Mouse (Mus musculus): Measurements from ENCODE around the gene Coil. TPM values are rescaled to one million over a fixed set of nuclear protein-coding genes. Genes with fewer than 3 reads are reported as not detected.

The Coil gene
- polyA plus RNA-seq, 1 experiment from 2014 or later = 2.7 TPM

DNA sequence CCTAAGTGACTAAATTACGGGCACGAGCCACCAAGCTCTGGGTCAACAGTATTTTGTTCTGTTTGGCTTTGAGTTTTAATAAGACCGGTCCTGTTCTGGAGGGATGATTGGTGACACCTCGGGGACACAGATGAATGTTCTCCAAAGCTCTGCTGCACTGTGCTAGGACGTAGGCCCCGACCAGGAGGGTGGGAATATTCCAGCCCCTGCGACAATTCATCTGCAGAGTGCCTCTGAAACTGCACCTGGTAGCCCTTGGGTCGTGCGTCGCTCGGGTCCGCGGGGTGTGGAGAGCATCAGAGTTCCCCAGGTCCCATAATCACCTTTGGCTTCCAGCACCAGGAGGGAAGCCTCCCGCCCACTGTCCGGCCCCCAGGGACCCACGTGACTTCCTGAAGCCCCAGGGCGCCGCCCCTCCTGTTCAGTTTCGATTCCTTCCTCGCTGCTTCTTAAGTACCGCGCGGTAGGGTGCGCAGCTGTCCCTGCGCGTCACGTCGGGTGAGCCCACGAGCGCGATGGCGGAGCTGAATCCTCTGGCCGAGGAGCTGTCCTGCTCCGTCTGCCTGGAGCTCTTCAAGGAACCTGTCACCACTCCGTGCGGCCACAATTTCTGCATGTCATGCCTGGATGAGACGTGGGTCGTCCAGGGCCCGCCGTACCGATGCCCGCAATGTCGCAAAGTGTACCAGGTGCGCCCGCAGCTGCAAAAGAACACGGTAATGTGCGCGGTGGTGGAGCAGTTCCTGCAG lies 29.1 kb downstream of the Coil start, which contains the start of gene Trim25:
Gene Trim25, plus strand, starts transcription at position 403 of the 749 bp plus-strand sequence.
- H3K4me2 ChIP-seq (ENCODE audit: low read depth, low read length) = peak within 1 kb of the TSS; percentile 79
- DNase-seq (peak; percentile 97), ATAC-seq (peak; percentile 89)
- H3K27ac ChIP-seq (ENCODE audit: low read depth) = peak within 1 kb of the TSS; percentile 97
- peaks cover 17% of the 10 kb centered on the region for H3K36me3 ChIP-seq (replicated peaks; ENCODE audit: insufficient read depth, low read length)
- H3K4me1 ChIP-seq (ENCODE audit: insufficient read depth) = peaks cover 44% of the 10 kb centered on the region
- H3K9me3 ChIP-seq (ENCODE audit: low read length) = no peaks in the 10 kb centered on the region
- no peaks in the 10 kb centered on the region for H3K27me3 ChIP-seq (ENCODE audit: insufficient read depth, low read length)
- 1% methylated on average over 48 of the region's 48 CpGs for WGBS (ENCODE audit: insufficient replicate concordance)
- peak; percentile 62 for TF ChIP-seq CTCF (IDR thresholded peaks at IDR 0.05; ENCODE audit: low read depth)
- TF ChIP-seq EP300 (IDR thresholded peaks at IDR 0.05; ENCODE audit: low read depth) = peak; percentile 65; the same call in 1 of the 2 replicates
- peak within 1 kb of the TSS; percentile 98 for H3K4me3 ChIP-seq (ENCODE audit: low read depth, low read length)
- peak within 1 kb of the TSS; percentile 98 for H3K9ac ChIP-seq (replicated peaks)

DNA sequence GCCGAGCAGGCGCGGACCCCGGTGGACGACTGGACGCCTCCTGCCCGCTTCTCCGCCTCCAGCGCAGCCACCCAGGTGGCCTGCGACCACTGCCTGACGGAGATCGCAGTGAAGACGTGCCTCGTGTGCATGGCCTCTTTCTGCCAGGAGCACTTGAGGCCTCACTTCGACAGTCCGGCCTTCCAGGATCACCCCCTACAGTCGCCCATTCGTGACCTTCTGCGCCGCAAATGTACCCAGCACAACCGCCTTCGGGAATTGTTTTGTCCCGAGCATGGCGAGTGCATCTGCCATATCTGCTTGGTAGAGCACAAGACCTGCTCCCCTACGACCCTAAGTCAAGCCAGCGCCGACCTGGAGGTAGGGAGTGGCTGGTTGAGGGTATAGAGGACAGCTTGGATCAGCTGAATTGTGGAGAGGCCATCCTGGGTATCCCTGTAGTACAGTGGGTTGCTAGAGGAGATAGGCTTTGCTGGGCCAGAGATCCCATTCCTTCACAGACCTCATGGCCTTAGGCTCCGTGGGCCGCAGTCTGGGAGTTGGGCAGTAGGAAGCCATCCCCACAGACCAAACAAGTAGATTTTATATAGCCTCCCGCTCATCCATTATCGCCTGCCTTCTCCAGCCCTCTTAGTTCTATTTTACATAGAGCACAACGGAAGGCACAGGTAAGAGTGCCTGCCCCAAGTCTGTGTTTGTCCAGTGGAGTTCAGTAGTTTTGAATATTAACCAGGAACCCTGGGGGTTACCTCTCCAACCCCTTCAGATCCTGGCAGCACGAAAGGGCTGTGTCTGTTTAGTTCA lies 29.9 kb downstream of the Coil start:
- H3K9ac ChIP-seq (replicated peaks) = peak overlapping the region; percentile 98
- WGBS (ENCODE audit: insufficient replicate concordance) = 4% methylated on average over 33 of the region's 33 CpGs
- peaks cover 22% of the 10 kb centered on the region for H3K36me3 ChIP-seq (replicated peaks; ENCODE audit: insufficient read depth, low read length)
- ATAC-seq = no peak; the same call in 1 of the 2 replicates
- peak overlapping the region; percentile 79 for H3K4me2 ChIP-seq (ENCODE audit: low read depth, low read length)
- TF ChIP-seq CTCF (IDR thresholded peaks at IDR 0.05; ENCODE audit: low read depth) = no peak
- no peak for TF ChIP-seq EP300 (IDR thresholded peaks at IDR 0.05; ENCODE audit: low read depth)
- no peaks in the 10 kb centered on the region for H3K27me3 ChIP-seq (ENCODE audit: insufficient read depth, low read length)
- H3K27ac ChIP-seq (ENCODE audit: low read depth) = peak overlapping the region; percentile 97
- peak overlapping the region; percentile 98 for H3K4me3 ChIP-seq (ENCODE audit: low read depth, low read length)
- peak; percentile 52 for DNase-seq
- peaks cover 49% of the 10 kb centered on the region for H3K4me1 ChIP-seq (ENCODE audit: insufficient read depth)
- H3K9me3 ChIP-seq (ENCODE audit: low read length) = no peaks in the 10 kb centered on the region

DNA sequence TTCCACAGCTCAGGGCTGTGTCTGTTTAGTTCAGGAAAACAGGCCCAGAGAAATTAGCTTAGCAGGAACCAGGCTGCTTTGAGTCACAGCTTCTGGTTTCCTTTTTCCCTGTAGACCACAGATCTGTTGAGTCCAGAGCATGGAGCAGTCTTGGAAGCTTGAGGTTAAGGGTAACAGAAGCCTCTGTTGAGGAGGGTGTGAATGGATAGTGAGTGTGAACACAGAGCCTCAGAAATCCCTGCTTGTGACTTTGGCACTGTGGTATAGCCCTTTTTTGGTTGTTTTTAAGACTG lies 30.4 kb downstream of the Coil start:
- TF ChIP-seq EP300 (IDR thresholded peaks at IDR 0.05; ENCODE audit: low read depth) = no peak
- TF ChIP-seq CTCF (IDR thresholded peaks at IDR 0.05; ENCODE audit: low read depth) = no peak
- peak overlapping the region; percentile 97 for H3K27ac ChIP-seq (ENCODE audit: low read depth)
- peaks cover 28% of the 10 kb centered on the region for H3K36me3 ChIP-seq (replicated peaks; ENCODE audit: insufficient read depth, low read length)
- H3K9me3 ChIP-seq (ENCODE audit: low read length) = no peaks in the 10 kb centered on the region
- H3K4me3 ChIP-seq (ENCODE audit: low read depth, low read length) = peak overlapping the region; percentile 98
- H3K27me3 ChIP-seq (ENCODE audit: insufficient read depth, low read length) = no peaks in the 10 kb centered on the region
- H3K9ac ChIP-seq (replicated peaks) = peak overlapping the region; percentile 98
- H3K4me1 ChIP-seq (ENCODE audit: insufficient read depth) = peaks cover 49% of the 10 kb centered on the region
- DNase-seq (no peak), ATAC-seq (no peak)
- peak overlapping the region; percentile 79 for H3K4me2 ChIP-seq (ENCODE audit: low read depth, low read length)

DNA sequence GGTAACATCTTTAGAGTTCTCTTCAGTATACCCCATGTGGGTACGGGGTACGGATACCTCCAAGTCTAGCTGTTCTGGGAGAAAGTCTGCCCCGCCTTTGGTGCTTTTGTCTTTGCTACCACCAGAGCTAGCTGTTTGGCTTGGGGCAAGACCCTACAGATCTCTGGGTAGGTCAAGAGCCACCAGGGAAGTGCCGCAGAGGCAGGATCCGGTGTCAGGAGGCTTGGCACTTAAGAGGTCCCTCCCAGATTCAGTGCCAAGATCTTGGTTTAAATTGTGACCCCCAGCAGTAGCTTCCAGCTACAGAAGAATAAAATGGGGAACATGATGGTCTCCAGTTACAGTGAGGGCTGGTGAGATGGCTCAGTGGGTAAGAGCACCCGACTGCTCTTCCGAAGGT lies 31.5 kb downstream of the Coil start:
- 79% methylated on average over 7 of the region's 7 CpGs for WGBS (ENCODE audit: insufficient replicate concordance)
- TF ChIP-seq EP300 (IDR thresholded peaks at IDR 0.05; ENCODE audit: low read depth) (no peak), CTCF (IDR thresholded peaks at IDR 0.05; ENCODE audit: low read depth) (no peak)
- peak overlapping the region; percentile 97 for H3K27ac ChIP-seq (ENCODE audit: low read depth)
- H3K9ac ChIP-seq (replicated peaks) = peak overlapping the region; percentile 98
- peak overlapping the region; percentile 79 for H3K4me2 ChIP-seq (ENCODE audit: low read depth, low read length)
- DNase-seq (no peak), ATAC-seq (no peak)
- H3K9me3 ChIP-seq (ENCODE audit: low read length) = no peaks in the 10 kb centered on the region
- peaks cover 37% of the 10 kb centered on the region for H3K36me3 ChIP-seq (replicated peaks; ENCODE audit: insufficient read depth, low read length)
- no peaks in the 10 kb centered on the region for H3K27me3 ChIP-seq (ENCODE audit: insufficient read depth, low read length)
- peak overlapping the region; percentile 98 for H3K4me3 ChIP-seq (ENCODE audit: low read depth, low read length)
- H3K4me1 ChIP-seq (ENCODE audit: insufficient read depth) = peaks cover 47% of the 10 kb centered on the region

DNA sequence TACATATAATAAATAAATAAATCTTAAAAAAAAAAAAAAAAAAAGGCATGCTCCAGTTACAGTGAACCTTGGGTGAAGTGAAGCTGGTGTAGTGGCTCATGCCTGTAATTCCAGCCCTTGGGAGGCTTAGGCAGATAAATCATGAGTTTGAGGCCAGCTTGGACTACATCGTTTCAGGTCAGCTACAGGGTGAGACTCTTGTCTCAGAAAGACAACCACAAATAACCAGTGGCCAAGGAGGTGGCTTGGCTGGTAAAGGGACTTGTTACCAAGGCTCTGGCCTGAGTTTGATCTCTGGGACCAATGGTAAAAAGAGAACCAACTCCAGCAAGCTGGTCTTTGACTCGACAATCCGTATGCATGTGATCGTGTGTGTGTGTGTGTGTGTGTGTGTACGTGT lies 32.0 kb downstream of the Coil start:
- WGBS (ENCODE audit: insufficient replicate concordance) = 61% methylated on average over 5 of the region's 5 CpGs
- TF ChIP-seq EP300 (IDR thresholded peaks at IDR 0.05; ENCODE audit: low read depth) = no peak
- peak overlapping the region; percentile 87 for H3K27ac ChIP-seq (ENCODE audit: low read depth)
- no peaks in the 10 kb centered on the region for H3K9me3 ChIP-seq (ENCODE audit: low read length)
- H3K36me3 ChIP-seq (replicated peaks; ENCODE audit: insufficient read depth, low read length) = peaks cover 40% of the 10 kb centered on the region
- peak overlapping the region; percentile 58 for H3K9ac ChIP-seq (replicated peaks)
- DNase-seq = no peak
- no peak for ATAC-seq
- H3K4me3 ChIP-seq (ENCODE audit: low read depth, low read length) = peak overlapping the region; percentile 98
- H3K27me3 ChIP-seq (ENCODE audit: insufficient read depth, low read length) = no peaks in the 10 kb centered on the region
- H3K4me2 ChIP-seq (ENCODE audit: low read depth, low read length) = peak overlapping the region; percentile 79
- H3K4me1 ChIP-seq (ENCODE audit: insufficient read depth) = peaks cover 44% of the 10 kb centered on the region

DNA sequence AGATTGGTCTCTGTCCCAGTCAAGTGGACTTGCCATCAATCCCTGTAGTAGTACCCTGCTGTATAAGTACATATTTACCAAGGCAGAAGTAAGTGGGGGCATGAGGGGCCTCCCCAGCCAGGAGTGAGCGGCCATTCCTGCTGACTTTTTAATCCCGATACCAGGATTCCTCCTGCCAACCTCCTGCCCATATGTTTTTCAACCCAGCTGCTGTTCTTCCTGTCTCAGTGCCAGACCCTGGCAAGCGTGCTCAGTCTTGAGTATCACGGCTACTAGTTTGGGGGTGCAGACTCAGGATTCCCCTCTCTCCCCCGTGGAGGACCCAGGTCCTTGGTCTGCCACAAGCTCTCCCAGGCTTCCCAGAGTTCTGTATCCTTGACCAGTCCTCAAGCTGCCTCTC lies 32.6 kb downstream of the Coil start:
- WGBS (ENCODE audit: insufficient replicate concordance) = 56% methylated on average over 5 of the region's 5 CpGs
- Histone ChIP-seq H3K9ac (replicated peaks) (peak overlapping the region; percentile 58), H3K36me3 (replicated peaks; ENCODE audit: insufficient read depth, low read length) (peaks cover 45% of the 10 kb centered on the region), H3K4me2 (ENCODE audit: low read depth, low read length) (peak overlapping the region; percentile 79), H3K4me1 (ENCODE audit: insufficient read depth) (peaks cover 44% of the 10 kb centered on the region), H3K9me3 (ENCODE audit: low read length) (no peaks in the 10 kb centered on the region), H3K27ac (ENCODE audit: low read depth) (peak overlapping the region; percentile 87), H3K27me3 (ENCODE audit: insufficient read depth, low read length) (no peaks in the 10 kb centered on the region), H3K4me3 (ENCODE audit: low read depth, low read length) (peak overlapping the region; percentile 98)
- no peak for TF ChIP-seq EP300 (IDR thresholded peaks at IDR 0.05; ENCODE audit: low read depth)
- no peak for TF ChIP-seq CTCF (IDR thresholded peaks at IDR 0.05; ENCODE audit: low read depth)
- ATAC-seq (no peak), DNase-seq (no peak)
